Mouse (Mus musculus): ENCODE measurements around the gene Slc8a2.

DNA sequence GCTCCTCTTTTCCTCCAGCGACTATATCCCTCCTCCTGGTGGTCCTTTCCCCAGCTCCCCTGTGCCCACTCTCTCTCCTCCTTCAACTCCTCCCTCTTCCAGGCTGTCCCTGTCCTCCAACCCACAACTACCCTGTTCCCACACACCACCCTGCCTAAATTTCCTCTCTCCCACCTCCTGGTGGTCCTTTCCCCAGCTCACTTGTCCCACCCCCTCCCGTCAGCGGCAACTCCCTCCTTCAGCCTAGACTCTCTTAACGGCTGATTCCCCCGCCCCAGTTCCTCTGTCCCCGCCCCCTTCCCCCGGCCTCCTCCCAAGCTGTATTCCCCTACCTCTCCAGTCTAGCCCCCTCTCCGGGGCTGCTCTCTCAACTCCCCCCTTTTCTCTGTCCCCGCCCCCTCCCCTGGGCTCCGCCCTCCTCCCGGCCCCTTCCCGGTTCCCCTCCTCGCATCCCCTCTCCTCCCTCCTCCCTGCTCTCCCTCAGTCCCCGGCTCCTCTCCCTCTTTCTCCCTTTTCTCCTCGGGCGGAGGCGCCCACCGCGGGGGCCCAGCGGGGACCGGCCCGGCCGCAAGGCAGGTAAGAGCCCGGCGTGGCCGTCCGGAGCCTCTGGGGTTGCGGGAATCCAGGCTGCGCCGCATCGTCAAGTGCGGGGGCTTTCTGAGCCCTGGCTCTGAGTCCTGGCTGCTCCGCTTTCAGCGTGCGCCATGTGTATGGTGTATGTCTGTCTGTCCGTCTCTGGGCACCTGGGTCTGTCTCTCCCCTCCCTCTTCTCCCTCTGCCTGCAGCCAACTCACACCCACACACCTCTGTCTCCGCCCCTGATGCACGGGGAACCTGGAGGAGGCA, 443 bp downstream of the Slc8a2 start:
- TF ChIP-seq GATA1 (IDR thresholded peaks at IDR 0.05; ENCODE audit: low read length), result no peak
- TF ChIP-seq TAL1 (IDR thresholded peaks at IDR 0.05; ENCODE audit: low read length), result no peak
